Mouse (Mus musculus): ENCODE measurements at regions not wholly inside any gene's neighbourhood (a gene's known extent, or its start where the extent isn't known, plus 50 kb on each side); places are given as distances from the start of the nearest gene placed in this dataset.

- no peak for DNase-seq (ENCODE audit: low spot score)
Observed at GRCm38 (mm10) chr4:9132982-9133625, 894.3 kb upstream of the Car8 start.

GRCm38 (mm10) chr4:9132356-9132755 is 893.5 kb upstream of the Car8 start:
- DNase-seq (ENCODE audit: low spot score): no peak

- no peak for DNase-seq (ENCODE audit: low spot score)
Observed at GRCm38 (mm10) chr4:9131610-9132009, 892.8 kb upstream of the Car8 start.

- no peak for DNase-seq (ENCODE audit: low spot score)
Observed at GRCm38 (mm10) chr4:9125236-9125963, 886.6 kb upstream of the Car8 start.

GRCm38 (mm10) chr4:9124586-9125232 is 885.9 kb upstream of the Car8 start:
- DNase-seq (ENCODE audit: low spot score): no peak

GRCm38 (mm10) chr4:9124109-9124508 is 885.3 kb upstream of the Car8 start:
- DNase-seq (ENCODE audit: low spot score): no peak

GRCm38 (mm10) chr4:9123396-9124031 is 884.7 kb upstream of the Car8 start:
- no peak for DNase-seq (ENCODE audit: low spot score)

- no peak for DNase-seq (ENCODE audit: low spot score)
Observed at GRCm38 (mm10) chr4:9122639-9123286, 883.9 kb upstream of the Car8 start.

GRCm38 (mm10) chr4:9116955-9117647 is 878.3 kb upstream of the Car8 start:
- no peak for DNase-seq (ENCODE audit: low spot score)

GRCm38 (mm10) chr4:9115874-9116273 is 877.0 kb upstream of the Car8 start:
- DNase-seq (ENCODE audit: low spot score): no peak

GRCm38 (mm10) chr4:9113982-9114381 is 875.1 kb upstream of the Car8 start:
- DNase-seq (ENCODE audit: low spot score): no peak

GRCm38 (mm10) chr4:9110355-9110754 is 871.5 kb upstream of the Car8 start:
- no peak for DNase-seq (ENCODE audit: low spot score)

- no peak for DNase-seq (ENCODE audit: low spot score)
Observed at GRCm38 (mm10) chr4:9107295-9107694, 868.5 kb upstream of the Car8 start.

GRCm38 (mm10) chr4:9106778-9107177 is 867.9 kb upstream of the Car8 start:
- DNase-seq (ENCODE audit: low spot score): no peak

GRCm38 (mm10) chr4:9104657-9105056 is 865.8 kb upstream of the Car8 start:
- no peak for DNase-seq (ENCODE audit: low spot score)

GRCm38 (mm10) chr4:9103958-9104357 is 865.1 kb upstream of the Car8 start:
- no peak for DNase-seq (ENCODE audit: low spot score)

GRCm38 (mm10) chr4:9096809-9097700 is 858.2 kb upstream of the Car8 start:
- DNase-seq (ENCODE audit: low spot score): peak; percentile 65

GRCm38 (mm10) chr4:9096274-9096673 is 857.4 kb upstream of the Car8 start:
- DNase-seq (ENCODE audit: low spot score): no peak

- no peak for DNase-seq (ENCODE audit: low spot score)
Observed at GRCm38 (mm10) chr4:9095646-9096045, 856.8 kb upstream of the Car8 start.

- no peak for DNase-seq (ENCODE audit: low spot score)
Observed at GRCm38 (mm10) chr4:9094522-9094921, 855.7 kb upstream of the Car8 start.
